Mouse (Mus musculus) forebrain, embryonic 12.5 days (tissue): Measurements from ENCODE around the gene Mrps2. TPM values are rescaled to one million over a fixed set of nuclear protein-coding genes. Genes with fewer than 3 reads are reported as not detected.

Experiments used
- ATAC-seq: fragments of 200-750 bp; cut with Nextera tagmentation; 2 replicates; pipeline ENCODE4 v1.8.0; 2017; ENCODE audit warnings: moderate TSS enrichment; ENCODE audit not compliant: low FRiP score
- H3K27ac ChIP-seq: fragments of 300-500 bp; sonication (generic); 2 replicates; pipeline ENCODE4 v1.5.1; 2016; ENCODE audit warnings: mild to moderate bottlenecking
- H3K27me3 ChIP-seq: fragments of 300-500 bp; sonication (generic); 2 replicates; pipeline ENCODE4 v1.6.1; 2016; ENCODE audit warnings: mild to moderate bottlenecking
- H3K36me3 ChIP-seq: fragments of 300-500 bp; sonication (generic); replicated peaks from 2 replicates; pipeline ENCODE4 v1.6.1; 2016; ENCODE audit warnings: mild to moderate bottlenecking
- H3K4me1 ChIP-seq: fragments of 300-500 bp; sonication (generic); 2 replicates; pipeline ENCODE4 v1.6.1; 2016
- H3K4me2 ChIP-seq: fragments of 300-500 bp; sonication (generic); 2 replicates; pipeline ENCODE4 v1.6.1; 2016; ENCODE audit warnings: mild to moderate bottlenecking, moderate library complexity
- H3K4me3 ChIP-seq: fragments of 300-500 bp; sonication (generic); replicated peaks from 2 replicates; pipeline ENCODE4 v1.5.1; 2016; ENCODE audit warnings: mild to moderate bottlenecking
- H3K9ac ChIP-seq: fragments of 300-500 bp; sonication (generic); 2 replicates; pipeline ENCODE4 v1.6.1; 2016; ENCODE audit warnings: mild to moderate bottlenecking
- H3K9me3 ChIP-seq: fragments of 300-500 bp; sonication (generic); 2 replicates; pipeline ENCODE4 v1.6.1; 2016
- WGBS: fragments of 180-500 bp; shearing (Covaris S2); methylation state at CpG from one replicate; pipeline ENCODE4 v1.1.7; 2016; 5-methylcytosine and 5-hydroxymethylcytosine counted together
- polyA plus RNA-seq: library from polyadenylated mRNA; unstranded; fragments of >200 nt; fragmentation: Nextera tagmentation; extraction: Ambion mirVana; gene quantifications from 2 replicates; pipeline ENCODE4 v1.2.1, GENCODE M21; 2016

The Mrps2 gene
- polyA plus RNA-seq, 1 experiment from 2014 or later, result 58.1 TPM

DNA sequence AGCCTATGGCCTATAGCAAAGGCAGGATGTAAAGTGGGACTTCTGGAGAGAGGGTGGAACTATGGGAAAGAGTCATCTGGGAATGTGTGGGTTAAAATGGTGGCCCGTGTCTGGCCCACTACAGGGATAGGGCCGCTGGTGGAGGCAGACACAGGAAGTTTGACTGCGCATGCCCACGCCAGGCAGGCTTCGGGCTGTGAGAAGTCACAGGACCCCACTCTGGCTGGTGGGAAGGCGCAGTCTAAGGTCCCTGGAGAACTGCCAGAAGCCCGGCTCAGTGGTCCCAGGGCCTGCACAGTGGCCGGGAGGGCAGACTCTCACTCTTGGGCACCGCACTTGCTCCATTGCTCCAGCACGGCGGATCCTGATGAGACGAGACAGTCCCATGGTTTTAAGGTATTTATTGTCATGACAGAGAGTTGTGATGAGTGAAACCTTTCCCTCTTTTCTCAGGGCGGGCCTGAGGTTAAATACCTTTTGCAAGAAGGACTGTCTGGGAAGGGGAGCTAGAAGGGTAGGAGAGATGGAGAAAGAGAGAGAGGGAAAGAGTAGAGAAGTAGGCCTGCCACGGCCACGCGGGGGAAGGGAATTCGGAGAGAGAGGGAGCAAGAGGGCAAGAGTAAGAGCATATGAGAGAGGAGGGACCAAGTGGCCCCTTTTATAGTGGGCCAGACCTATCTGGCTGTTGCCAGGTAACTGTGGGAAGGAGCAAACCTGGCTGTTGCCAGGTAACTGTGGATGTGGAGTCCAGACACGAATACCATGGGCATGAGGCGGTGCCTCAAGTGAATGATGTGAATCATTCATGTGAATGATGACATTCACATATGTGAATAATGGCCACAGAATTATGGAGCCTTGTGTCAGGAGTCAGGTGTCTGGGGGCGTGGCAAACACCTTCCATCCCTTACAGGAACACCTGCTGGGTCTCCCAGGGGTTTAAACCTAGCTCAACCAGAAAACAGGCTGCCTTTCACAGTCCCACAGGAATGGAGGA, 11.6 kb downstream of the Mrps2 start:
- WGBS, result 79% methylated on average over 19 of the region's 20 CpGs
- Histone ChIP-seq H3K9me3 (no peaks in the 10 kb centered on the region), H3K4me3 (no peak overlapping the region), H3K9ac (no peak overlapping the region), H3K36me3 (no peaks in the 10 kb centered on the region), H3K27ac (no peak overlapping the region), H3K4me1 (no peaks in the 10 kb centered on the region), H3K27me3 (no peaks in the 10 kb centered on the region), H3K4me2 (no peak overlapping the region)
- ATAC-seq, result no peak

- no peak overlapping the region for H3K4me3 ChIP-seq
- H3K4me1 ChIP-seq, result no peaks in the 10 kb centered on the region
- ATAC-seq, result no peak
- H3K27ac ChIP-seq, result no peak overlapping the region
- H3K9ac ChIP-seq, result no peak overlapping the region
- no peak overlapping the region for H3K4me2 ChIP-seq
- no peaks in the 10 kb centered on the region for H3K9me3 ChIP-seq
- H3K36me3 ChIP-seq, result no peaks in the 10 kb centered on the region
- no peaks in the 10 kb centered on the region for H3K27me3 ChIP-seq
- WGBS, result 78% methylated on average over 2 of the region's 2 CpGs
These were observed 16.0 kb downstream of the Mrps2 start for GRCm38 (mm10) chr2:28483861-28484260.

GRCm38 (mm10) chr2:28494521-28494920, 26.7 kb downstream of the Mrps2 start:
- no peak for ATAC-seq
- no peak overlapping the region for H3K4me2 ChIP-seq
- H3K27ac ChIP-seq, result no peak overlapping the region
- H3K9ac ChIP-seq, result no peak overlapping the region
- no peak overlapping the region for H3K4me3 ChIP-seq
- no peaks in the 10 kb centered on the region for H3K36me3 ChIP-seq
- no peaks in the 10 kb centered on the region for H3K27me3 ChIP-seq
- WGBS, result 76% methylated on average over 2 of the region's 2 CpGs
- H3K4me1 ChIP-seq, result no peaks in the 10 kb centered on the region
- no peaks in the 10 kb centered on the region for H3K9me3 ChIP-seq

- H3K9me3 ChIP-seq, result no peaks in the 10 kb centered on the region
- no peak overlapping the region for H3K27ac ChIP-seq
- 88% methylated on average over 14 of the region's 14 CpGs for WGBS
- no peaks in the 10 kb centered on the region for H3K4me1 ChIP-seq
- H3K9ac ChIP-seq, result no peak overlapping the region
- ATAC-seq, result no peak
- H3K4me3 ChIP-seq, result no peak overlapping the region
- H3K36me3 ChIP-seq, result no peaks in the 10 kb centered on the region
- no peaks in the 10 kb centered on the region for H3K27me3 ChIP-seq
- H3K4me2 ChIP-seq, result no peak overlapping the region
These were observed 27.4 kb downstream of the Mrps2 start for GRCm38 (mm10) chr2:28495207-28495756.

GRCm38 (mm10) chr2:28495801-28496595, 28.1 kb downstream of the Mrps2 start:
- no peak overlapping the region for H3K9ac ChIP-seq
- H3K4me3 ChIP-seq, result no peak overlapping the region
- H3K9me3 ChIP-seq, result no peaks in the 10 kb centered on the region
- no peak overlapping the region for H3K27ac ChIP-seq
- no peaks in the 10 kb centered on the region for H3K27me3 ChIP-seq
- no peak overlapping the region for H3K4me2 ChIP-seq
- 90% methylated on average over 16 of the region's 16 CpGs for WGBS
- no peaks in the 10 kb centered on the region for H3K36me3 ChIP-seq
- no peak for ATAC-seq
- no peaks in the 10 kb centered on the region for H3K4me1 ChIP-seq

DNA sequence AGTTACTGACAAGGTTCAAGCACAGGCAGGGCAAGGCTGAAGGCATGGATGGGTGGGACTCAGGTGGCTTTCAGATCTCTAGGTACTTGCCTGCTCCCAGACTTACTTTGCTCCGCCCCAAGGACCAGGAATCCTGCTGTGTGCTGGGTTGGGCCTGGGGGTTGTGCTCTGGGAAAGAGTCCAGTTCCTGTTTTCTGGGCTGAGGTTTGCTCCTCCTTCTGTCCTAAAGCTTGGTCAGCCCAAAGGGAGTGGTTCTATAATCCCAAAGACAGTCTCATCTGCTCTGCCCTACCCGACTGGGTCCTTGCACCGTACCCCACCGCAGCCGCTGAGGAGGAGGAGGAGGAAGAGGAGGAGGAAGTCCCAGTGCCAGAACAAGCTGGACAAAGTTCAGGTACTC, 28.8 kb downstream of the Mrps2 start, which contains the start of gene Gbgt1:
Gene Gbgt1 (plus strand): TSS at position 221 of the 400 bp plus-strand sequence.
- H3K4me1 ChIP-seq, result no peaks in the 10 kb centered on the region
- no peak within 1 kb of the TSS for H3K27ac ChIP-seq
- 75% methylated on average over 5 of the region's 5 CpGs for WGBS
- H3K4me3 ChIP-seq, result no peak within 1 kb of the TSS
- no peak for ATAC-seq
- H3K9ac ChIP-seq, result no peak within 1 kb of the TSS
- no peaks in the 10 kb centered on the region for H3K36me3 ChIP-seq
- H3K4me2 ChIP-seq, result no peak within 1 kb of the TSS
- H3K27me3 ChIP-seq, result no peaks in the 10 kb centered on the region
- no peaks in the 10 kb centered on the region for H3K9me3 ChIP-seq

GRCm38 (mm10) chr2:28497561-28497960, 29.7 kb downstream of the Mrps2 start:
- no peaks in the 10 kb centered on the region for H3K4me1 ChIP-seq
- H3K36me3 ChIP-seq, result no peaks in the 10 kb centered on the region
- H3K27ac ChIP-seq, result no peak overlapping the region
- no peak for ATAC-seq
- 81% methylated on average over 5 of the region's 5 CpGs for WGBS
- no peak overlapping the region for H3K4me2 ChIP-seq
- no peaks in the 10 kb centered on the region for H3K9me3 ChIP-seq
- no peak overlapping the region for H3K4me3 ChIP-seq
- no peaks in the 10 kb centered on the region for H3K27me3 ChIP-seq
- no peak overlapping the region for H3K9ac ChIP-seq

DNA sequence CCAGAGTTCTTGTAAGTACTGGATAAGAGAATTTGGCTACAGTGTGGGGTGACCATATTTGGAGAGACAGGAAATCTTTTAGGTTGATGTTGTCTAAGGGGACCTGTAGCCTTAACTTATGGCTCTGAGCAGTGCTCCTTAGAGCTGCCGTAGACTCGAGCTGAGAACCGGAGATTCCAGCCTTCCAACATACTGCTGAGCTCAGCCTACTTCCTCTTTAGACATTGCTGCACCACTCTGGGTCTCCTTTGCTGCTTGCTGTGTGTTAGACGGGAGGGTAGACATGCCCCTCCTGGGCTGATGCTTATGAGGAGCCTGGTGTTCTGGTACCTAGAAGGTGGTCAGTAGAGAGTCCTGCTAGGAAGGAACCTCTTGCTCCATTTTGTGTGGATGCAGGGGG, 30.6 kb downstream of the Mrps2 start:
- no peaks in the 10 kb centered on the region for H3K36me3 ChIP-seq
- ATAC-seq, result no peak
- H3K9me3 ChIP-seq, result no peaks in the 10 kb centered on the region
- H3K9ac ChIP-seq, result no peak overlapping the region
- H3K27ac ChIP-seq, result no peak overlapping the region
- no peak overlapping the region for H3K4me3 ChIP-seq
- no peaks in the 10 kb centered on the region for H3K4me1 ChIP-seq
- H3K4me2 ChIP-seq, result no peak overlapping the region
- 88% methylated on average over 4 of the region's 4 CpGs for WGBS
- H3K27me3 ChIP-seq, result no peaks in the 10 kb centered on the region

DNA sequence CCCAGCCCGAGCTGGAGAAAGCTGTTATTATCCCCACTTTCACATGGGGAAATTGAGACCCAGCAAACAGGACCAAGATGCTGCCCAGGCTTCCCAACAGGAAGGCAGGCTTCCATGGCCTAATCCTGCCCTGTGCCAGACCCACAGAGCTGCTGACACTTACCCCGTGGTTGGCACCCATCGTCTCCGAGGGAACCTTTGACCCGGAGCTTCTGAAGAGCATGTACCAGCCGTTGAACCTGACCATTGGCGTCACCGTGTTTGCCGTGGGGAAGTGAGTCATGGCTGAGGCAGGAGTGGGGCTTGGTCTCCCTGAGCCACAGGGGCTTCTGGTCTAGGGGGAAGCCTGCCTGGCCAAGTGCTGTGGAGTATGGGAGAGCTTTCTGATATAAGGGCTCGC, 35.1 kb downstream of the Mrps2 start:
- Histone ChIP-seq H3K27me3 (no peaks in the 10 kb centered on the region), H3K4me1 (no peaks in the 10 kb centered on the region), H3K4me2 (no peak overlapping the region), H3K36me3 (no peaks in the 10 kb centered on the region), H3K4me3 (no peak overlapping the region), H3K27ac (no peak overlapping the region), H3K9ac (no peak overlapping the region), H3K9me3 (no peaks in the 10 kb centered on the region)
- ATAC-seq, result no peak
- WGBS, result 87% methylated on average over 10 of the region's 10 CpGs

DNA sequence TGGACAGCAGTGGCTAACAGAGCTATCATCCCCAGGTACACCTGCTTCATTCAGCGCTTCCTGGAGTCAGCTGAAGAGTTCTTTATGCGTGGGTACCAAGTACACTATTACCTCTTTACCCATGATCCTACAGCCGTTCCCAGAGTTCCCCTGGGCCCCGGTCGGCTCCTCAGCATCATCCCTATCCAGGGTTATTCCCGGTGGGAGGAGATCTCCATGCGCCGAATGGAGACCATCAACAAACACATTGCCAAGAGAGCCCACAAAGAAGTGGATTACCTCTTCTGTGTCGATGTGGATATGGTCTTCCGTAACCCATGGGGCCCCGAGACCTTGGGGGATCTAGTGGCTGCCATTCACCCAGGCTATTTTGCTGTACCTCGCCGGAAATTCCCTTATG, 36.8 kb downstream of the Mrps2 start:
- Histone ChIP-seq H3K4me2 (no peak overlapping the region), H3K9me3 (no peaks in the 10 kb centered on the region), H3K4me3 (no peak overlapping the region), H3K9ac (no peak overlapping the region), H3K27ac (no peak overlapping the region), H3K4me1 (no peaks in the 10 kb centered on the region), H3K27me3 (no peaks in the 10 kb centered on the region), H3K36me3 (no peaks in the 10 kb centered on the region)
- 89% methylated on average over 13 of the region's 13 CpGs for WGBS
- no peak for ATAC-seq

- no peaks in the 10 kb centered on the region for H3K4me1 ChIP-seq
- no peak within 1 kb of the TSS for H3K4me3 ChIP-seq
- WGBS, result 87% methylated on average over 3 of the region's 3 CpGs
These were observed 37.9 kb downstream of the Mrps2 start, which contains the start of gene Gm10134 for GRCm38 (mm10) chr2:28505795-28506194. TSS of gene Gm10134 (plus strand) at chr2:28506095.

GRCm38 (mm10) chr2:28506291-28506690, 38.4 kb downstream of the Mrps2 start:
- Histone ChIP-seq H3K4me3 (no peak overlapping the region), H3K4me2 (no peak overlapping the region), H3K36me3 (no peaks in the 10 kb centered on the region), H3K9me3 (no peaks in the 10 kb centered on the region), H3K27me3 (peaks cover 9% of the 10 kb centered on the region; the same call in 1 of the 2 replicates), H3K9ac (no peak overlapping the region), H3K27ac (no peak overlapping the region), H3K4me1 (no peaks in the 10 kb centered on the region)
- WGBS, result 89% methylated on average over 6 of the region's 6 CpGs
- no peak for ATAC-seq

More at GRCm38 (mm10) chr2:28505795-28506194, 37.9 kb downstream of the Mrps2 start, which contains the start of gene Gm10134:
- Histone ChIP-seq H3K9me3 (no peaks in the 10 kb centered on the region), H3K4me2 (no peak within 1 kb of the TSS), H3K9ac (no peak within 1 kb of the TSS), H3K27me3 (peaks cover 4% of the 10 kb centered on the region; the same call in 1 of the 2 replicates), H3K27ac (no peak within 1 kb of the TSS), H3K36me3 (no peaks in the 10 kb centered on the region)
- no peak for ATAC-seq
